Mouse (Mus musculus): Measurements from ENCODE around the gene Nagpa.

DNA sequence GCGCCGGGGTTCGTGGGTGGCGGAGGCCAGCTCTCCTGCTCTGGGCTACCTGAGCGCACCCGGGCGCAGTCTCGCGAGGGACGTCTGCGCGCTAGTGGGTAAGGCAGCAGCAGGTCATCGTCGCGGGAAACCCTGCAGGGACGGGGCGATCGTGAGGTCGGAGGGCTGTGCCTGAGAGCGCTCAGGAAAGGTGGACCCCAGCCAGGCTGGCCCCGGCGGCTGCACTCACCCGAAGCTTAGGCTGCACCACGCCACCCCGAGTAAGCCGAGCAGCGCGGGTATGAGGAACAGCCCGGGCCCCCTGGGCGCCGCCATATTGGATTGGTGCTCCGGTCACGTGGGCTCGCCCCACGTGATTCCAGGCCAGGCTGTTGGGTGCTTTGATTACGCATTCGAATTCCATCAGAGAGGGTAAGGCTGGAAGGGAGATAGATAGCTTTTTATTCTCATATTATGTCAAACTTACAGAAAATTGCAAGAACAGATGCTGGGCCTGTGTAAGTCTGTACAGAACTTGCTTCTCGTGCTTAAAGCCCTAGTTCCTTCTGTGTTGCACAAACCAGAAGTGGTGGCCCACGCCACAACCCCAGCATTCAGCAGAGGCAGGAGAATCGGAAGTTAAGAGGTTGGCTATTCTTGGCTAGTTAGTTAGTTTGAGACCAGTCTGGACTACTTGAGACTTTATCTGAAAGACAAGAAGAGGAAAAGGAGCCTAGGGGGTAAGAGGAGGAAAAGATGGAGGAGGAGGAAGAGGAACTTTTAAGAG is at the start of gene Nagpa:
- TF ChIP-seq POLR2A (IDR thresholded peaks at IDR 0.05; ENCODE audit: control insufficient read depth, low read depth, low read length) (peak; percentile 53; the same call in 1 of the 2 replicates), CTCF (IDR thresholded peaks at IDR 0.05; ENCODE audit: control insufficient read depth, insufficient read depth, insufficient replicate concordance, low read depth, low read length) (no peak)
